Mouse (Mus musculus) thymus, adult 2 months (tissue): Measurements from ENCODE around the gene Xpc. TPM values are rescaled to one million over a fixed set of nuclear protein-coding genes. Genes with fewer than 3 reads are reported as not detected.

Source experiments
- DNase-seq: peaks from one replicate; pipeline ENCODE4 v3.0.0; 2021
- H3K27ac ChIP-seq: fragments of 200-500 bp; 2 replicates; pipeline ENCODE4 v1.5.1; 2012; ENCODE audit warnings: low read length, control low read depth; ENCODE audit not compliant: control insufficient read depth, insufficient read depth
- H3K27me3 ChIP-seq: fragments of 200-500 bp; 2 replicates; pipeline ENCODE4 v1.6.1; 2012; ENCODE audit warnings: mild to moderate bottlenecking, low read length, moderate library complexity, mixed read lengths; ENCODE audit not compliant: control insufficient read depth, insufficient read depth
- H3K36me3 ChIP-seq: fragments of 200-500 bp; 2 replicates; pipeline ENCODE4 v1.6.1; 2012; ENCODE audit warnings: mild to moderate bottlenecking, low read length, moderate library complexity; ENCODE audit not compliant: control insufficient read depth, insufficient read depth
- H3K4me1 ChIP-seq: fragments of 200-500 bp; replicated peaks from 2 replicates; pipeline ENCODE4 v1.6.1; 2012; ENCODE audit warnings: low read length; ENCODE audit not compliant: control insufficient read depth, insufficient read depth
- H3K4me3 ChIP-seq: fragments of 200-500 bp; 2 replicates; pipeline ENCODE4 v1.5.1; 2012; ENCODE audit warnings: mild to moderate bottlenecking, low read length, control low read depth, moderate library complexity; ENCODE audit not compliant: control insufficient read depth, insufficient read depth
- CTCF ChIP-seq: fragments of 200-500 bp; IDR thresholded peaks from 2 replicates; pipeline ENCODE4 v1.5.1; 2012; ENCODE audit warnings: mild to moderate bottlenecking, control low read depth, low read length, moderate library complexity, borderline replicate concordance; ENCODE audit not compliant: control insufficient read depth, poor library complexity, insufficient read depth; ENCODE audit errors: extremely low read depth
- POLR2A ChIP-seq: fragments of 200-500 bp; IDR thresholded peaks from 2 replicates; pipeline ENCODE4 v1.6.1; 2012; ENCODE audit warnings: mild to moderate bottlenecking, low read length, control low read depth, moderate library complexity; ENCODE audit not compliant: control insufficient read depth, poor library complexity, insufficient read depth; ENCODE audit errors: extremely low read depth
- WGBS: fragments of 180-500 bp; shearing (Covaris S2); methylation state at CpG from one replicate; pipeline ENCODE4 v1.1.7; 2018; 5-methylcytosine and 5-hydroxymethylcytosine counted together
- polyA plus RNA-seq: library from polyadenylated mRNA; depleted of rRNA; stranded (reverse); fragments of >200 nt; gene quantifications from 2 replicates; pipeline ENCODE4 v1.2.3, GENCODE M21; 2012

The Xpc gene
- polyA plus RNA-seq, 1 experiment = 18.7 TPM

GRCm38 (mm10) chr6:91549621-91550020, 33.9 kb upstream of the Xpc start:
- Histone ChIP-seq H3K36me3 (no peaks in the 10 kb centered on the region), H3K4me1 (no peaks in the 10 kb centered on the region), H3K4me3 (no peak overlapping the region), H3K27ac (no peak overlapping the region), H3K27me3 (no peaks in the 10 kb centered on the region)
- 92% methylated on average over 5 of the region's 5 CpGs for WGBS
- TF ChIP-seq POLR2A (no peak), CTCF (no peak)
- DNase-seq = no peak

GRCm38 (mm10) chr6:91547313-91547712, 31.6 kb upstream of the Xpc start:
- WGBS = 86% methylated on average over 1 of the region's 1 CpGs
- no peaks in the 10 kb centered on the region for H3K27me3 ChIP-seq
- no peak overlapping the region for H3K27ac ChIP-seq
- TF ChIP-seq CTCF (no peak), POLR2A (no peak)
- no peaks in the 10 kb centered on the region for H3K36me3 ChIP-seq
- H3K4me1 ChIP-seq = no peaks in the 10 kb centered on the region
- DNase-seq = no peak
- H3K4me3 ChIP-seq = no peak overlapping the region

- no peak overlapping the region for H3K4me3 ChIP-seq
- 72% methylated on average over 9 of the region's 9 CpGs for WGBS
- DNase-seq = no peak
- no peaks in the 10 kb centered on the region for H3K27me3 ChIP-seq
- TF ChIP-seq CTCF (no peak), POLR2A (no peak)
- H3K4me1 ChIP-seq = no peaks in the 10 kb centered on the region
- no peaks in the 10 kb centered on the region for H3K36me3 ChIP-seq
- no peak overlapping the region for H3K27ac ChIP-seq
Measured at GRCm38 (mm10) chr6:91546241-91546884, 30.7 kb upstream of the Xpc start.

GRCm38 (mm10) chr6:91543056-91543455, 27.4 kb upstream of the Xpc start:
- H3K4me3 ChIP-seq = no peak overlapping the region
- H3K4me1 ChIP-seq = no peaks in the 10 kb centered on the region
- H3K27ac ChIP-seq = no peak overlapping the region
- H3K36me3 ChIP-seq = no peaks in the 10 kb centered on the region
- WGBS = 93% methylated on average over 5 of the region's 5 CpGs
- TF ChIP-seq POLR2A = no peak
- no peak for TF ChIP-seq CTCF
- DNase-seq = no peak
- H3K27me3 ChIP-seq = no peaks in the 10 kb centered on the region

- WGBS = 66% methylated on average over 3 of the region's 3 CpGs
- H3K27ac ChIP-seq = no peak overlapping the region
- H3K36me3 ChIP-seq = no peaks in the 10 kb centered on the region
- no peaks in the 10 kb centered on the region for H3K27me3 ChIP-seq
- no peak overlapping the region for H3K4me3 ChIP-seq
- DNase-seq = no peak
- TF ChIP-seq POLR2A = no peak
- TF ChIP-seq CTCF = no peak
- no peaks in the 10 kb centered on the region for H3K4me1 ChIP-seq
Measured at GRCm38 (mm10) chr6:91541276-91541675, 25.6 kb upstream of the Xpc start.

GRCm38 (mm10) chr6:91536047-91536765, 20.5 kb upstream of the Xpc start:
- TF ChIP-seq CTCF (no peak), POLR2A (no peak)
- no peak for DNase-seq
- 88% methylated on average over 11 of the region's 11 CpGs for WGBS
- Histone ChIP-seq H3K27me3 (no peaks in the 10 kb centered on the region), H3K4me3 (no peak overlapping the region), H3K36me3 (no peaks in the 10 kb centered on the region), H3K4me1 (no peaks in the 10 kb centered on the region), H3K27ac (no peak overlapping the region)

GRCm38 (mm10) chr6:91535231-91535630, 19.5 kb upstream of the Xpc start:
- no peak for DNase-seq
- Histone ChIP-seq H3K4me1 (no peaks in the 10 kb centered on the region), H3K4me3 (no peak overlapping the region), H3K27me3 (no peaks in the 10 kb centered on the region), H3K36me3 (no peaks in the 10 kb centered on the region), H3K27ac (no peak overlapping the region)
- 93% methylated on average over 3 of the region's 3 CpGs for WGBS
- no peak for TF ChIP-seq POLR2A
- TF ChIP-seq CTCF = no peak
